Mouse (Mus musculus) left cerebral cortex, postnatal 10 days (tissue): ENCODE measurements around the gene Ncoa7. TPM values are rescaled to one million over a fixed set of nuclear protein-coding genes. Genes with fewer than 3 reads are reported as not detected.
"Not testable (repeated sequence)": the region's sequence is repeated elsewhere in the genome, so short reads cannot be mapped to it uniquely, and the experiment has no call there.

Source experiments
- DNase-seq, 2 experiments: peaks; one replicate each; pipeline ENCODE4 v3.0.0; 2021 to 2022; ENCODE audit warnings: low spot score in 2 of 2, mixed read lengths in 1 of 2; ENCODE audit errors: extremely low spot score in 1 of 2
- intact Hi-C: fragments of 180-260 bp; cut with DNase I; formaldehyde crosslinking; loops from one replicate; pipeline ENCODE4 v1.15.1; 2025
- total RNA-seq, 2 experiments: library from RNA; stranded (reverse); gene quantifications; 2 replicates each; pipeline ENCODE4 v1.2.3; 2021

Ncoa7 gene
- total RNA-seq, 2 experiments from 2014 or later, result 98.2 to 106 TPM

GRCm38 (mm10) chr10:30716171-30716570 is 87.0 kb downstream of the Ncoa7 start:
- no peak for DNase-seq
- intact Hi-C loops, result loop anchor here (5.0 kb wide), 1 partner anchor 94 kb away; no protein-coding TSS in a partner anchor

- intact Hi-C loops, result no loop called here
- no peak for DNase-seq
Measured at GRCm38 (mm10) chr10:30712540-30712939, 90.6 kb downstream of the Ncoa7 start.

- DNase-seq, result no peak
- intact Hi-C loops, result no loop called here
Measured at GRCm38 (mm10) chr10:30709846-30710403, 93.2 kb downstream of the Ncoa7 start.

GRCm38 (mm10) chr10:30708039-30708438 is 95.1 kb downstream of the Ncoa7 start:
- intact Hi-C loops, result no loop called here
- DNase-seq, result no peak

GRCm38 (mm10) chr10:30702663-30703062 is 100.5 kb downstream of the Ncoa7 start:
- no peak for DNase-seq
- intact Hi-C loops, result no loop called here

- intact Hi-C loops, result no loop called here
- no peak for DNase-seq
Measured at GRCm38 (mm10) chr10:30686862-30687261, 116.3 kb downstream of the Ncoa7 start.

GRCm38 (mm10) chr10:30683449-30683848 is 119.7 kb downstream of the Ncoa7 start:
- intact Hi-C loops, result no loop called here
- DNase-seq, result no peak

- DNase-seq, result no peak
- intact Hi-C loops, result no loop called here
Measured at GRCm38 (mm10) chr10:30679756-30680155, 123.4 kb downstream of the Ncoa7 start.

GRCm38 (mm10) chr10:30678051-30678450 is 125.1 kb downstream of the Ncoa7 start:
- DNase-seq, result no peak
- intact Hi-C loops, result no loop called here

- DNase-seq, result no peak
- intact Hi-C loops, result no loop called here
Measured at GRCm38 (mm10) chr10:30674825-30675224, 128.3 kb downstream of the Ncoa7 start.

- no peak for DNase-seq
- intact Hi-C loops, result no loop called here
Measured at GRCm38 (mm10) chr10:30666580-30666979, 136.5 kb downstream of the Ncoa7 start.

- intact Hi-C loops, result no loop called here
- no peak for DNase-seq
Measured at GRCm38 (mm10) chr10:30660564-30661328, 142.4 kb downstream of the Ncoa7 start.

GRCm38 (mm10) chr10:30655655-30656054 is 147.5 kb downstream of the Ncoa7 start:
- intact Hi-C loops, result no loop called here
- DNase-seq, result no peak

- intact Hi-C loops, result no loop called here
- no peak for DNase-seq
Measured at GRCm38 (mm10) chr10:30647681-30648080, 155.4 kb downstream of the Ncoa7 start.

- intact Hi-C loops, result no loop called here
- no peak for DNase-seq
Measured at GRCm38 (mm10) chr10:30638216-30638615, 164.9 kb downstream of the Ncoa7 start.

- DNase-seq, intact Hi-C loops: not testable (repeated sequence)
Measured at GRCm38 (mm10) chr10:30636474-30637154, 166.5 kb downstream of the Ncoa7 start.

GRCm38 (mm10) chr10:30632718-30633117 is 170.4 kb downstream of the Ncoa7 start:
- DNase-seq, result no peak
- intact Hi-C loops, result no loop called here

- intact Hi-C loops, result no loop called here
- no peak for DNase-seq
Measured at GRCm38 (mm10) chr10:30629977-30630376, 173.1 kb downstream of the Ncoa7 start.

- intact Hi-C loops, result no loop called here
- DNase-seq, result no peak
Measured at GRCm38 (mm10) chr10:30629513-30629912, 173.6 kb downstream of the Ncoa7 start, which contains the start of gene Hint3. TSS of gene Hint3 (minus strand) at chr10:30629632.

- intact Hi-C loops, DNase-seq: not testable (repeated sequence)
Measured at GRCm38 (mm10) chr10:30628444-30628843, 174.7 kb downstream of the Ncoa7 start.
